Mouse (Mus musculus): ENCODE results near the gene Prpf40b.

Prpf40b gene

GRCm38 (mm10) chr15:99295484-99295981, 646 bp downstream of the Prpf40b start, which contains the start of gene Fam186b:
Gene Fam186b, minus strand, starts transcription at chr15:99295888.
- peak; percentile 45 to 63 for DNase-seq

- DNase-seq = no peak
These were observed 1.3 kb downstream of the Prpf40b start for GRCm38 (mm10) chr15:99296213-99296612.

- peak; percentile 40 to 66 for DNase-seq
These were observed 12.6 kb downstream of the Prpf40b start for GRCm38 (mm10) chr15:99307476-99307875.

- DNase-seq = peak in 1 of 2 experiments; percentile 33
These were observed 14.7 kb downstream of the Prpf40b start for GRCm38 (mm10) chr15:99309549-99309948.

- DNase-seq = no peak
These were observed 15.7 kb downstream of the Prpf40b start for GRCm38 (mm10) chr15:99310617-99311016.

- peak; percentile 58 to 76 for DNase-seq
These were observed 20.0 kb downstream of the Prpf40b start for GRCm38 (mm10) chr15:99314891-99315290.

- DNase-seq = peak; percentile 83 to 90
These were observed 21.7 kb downstream of the Prpf40b start for GRCm38 (mm10) chr15:99316314-99317266.

- peak; percentile 69 to 87 for DNase-seq
These were observed 22.4 kb downstream of the Prpf40b start for GRCm38 (mm10) chr15:99317267-99317651.

GRCm38 (mm10) chr15:99318071-99318470, 23.2 kb downstream of the Prpf40b start:
- no peak for DNase-seq

GRCm38 (mm10) chr15:99318861-99319410, 24.0 kb downstream of the Prpf40b start:
- peak in 1 of 2 experiments; percentile 72 for DNase-seq

GRCm38 (mm10) chr15:99319411-99319871, 24.6 kb downstream of the Prpf40b start:
- DNase-seq = peak; percentile 54 to 78

- no peak for DNase-seq
These were observed 25.3 kb downstream of the Prpf40b start for GRCm38 (mm10) chr15:99320168-99320674.

- DNase-seq = no peak
These were observed 26.1 kb downstream of the Prpf40b start for GRCm38 (mm10) chr15:99320978-99321377.

GRCm38 (mm10) chr15:99324151-99324550, 29.3 kb downstream of the Prpf40b start:
- DNase-seq = no peak

- DNase-seq = peak; percentile 47 to 69
These were observed 30.7 kb downstream of the Prpf40b start for GRCm38 (mm10) chr15:99325598-99325997.

GRCm38 (mm10) chr15:99326407-99326806, 31.5 kb downstream of the Prpf40b start:
- DNase-seq = peak; percentile 48 to 78

- peak in 1 of 2 experiments; percentile 71 for DNase-seq
These were observed 32.1 kb downstream of the Prpf40b start for GRCm38 (mm10) chr15:99326959-99327358.

GRCm38 (mm10) chr15:99328011-99328410, 33.1 kb downstream of the Prpf40b start:
- no peak for DNase-seq

GRCm38 (mm10) chr15:99330324-99330723, 35.4 kb downstream of the Prpf40b start:
- no peak for DNase-seq

- DNase-seq = no peak
These were observed 36.5 kb downstream of the Prpf40b start for GRCm38 (mm10) chr15:99331341-99331740.

- DNase-seq = no peak
These were observed 37.2 kb downstream of the Prpf40b start for GRCm38 (mm10) chr15:99332111-99332510.

- DNase-seq = peak; percentile 79 to 90
These were observed 38.2 kb downstream of the Prpf40b start for GRCm38 (mm10) chr15:99332921-99333675.
